Mouse (Mus musculus) adrenal gland, postnatal 14 days (tissue): ENCODE measurements around the gene Cst6. TPM values are rescaled to one million over a fixed set of nuclear protein-coding genes. Genes with fewer than 3 reads are reported as not detected.

Experiments used
- total RNA-seq: library from RNA; stranded (reverse); gene quantifications from 2 replicates; pipeline ENCODE4 v1.2.3, GENCODE M21; 2021

The Cst6 gene
- total RNA-seq, 1 experiment from 2014 or later = 1.3 TPM

Other genes starting within 250 kb of the Cst6 start
- 166 and 167 TPM in 2 replicates for gene Rab1b, start 242.5 kb downstream of the Cst6 start, total RNA-seq
- 34.9 and 37.7 TPM in 2 replicates for gene Klc2, start 231.0 kb downstream of the Cst6 start, total RNA-seq
- gene Pacs1, start 76.5 kb downstream of the Cst6 start, total RNA-seq = 20.4 and 25.5 TPM in 2 replicates
- 167 and 170 TPM in 2 replicates for gene Sf3b2, start 54.1 kb downstream of the Cst6 start, total RNA-seq
- gene Gal3st3, start 51.2 kb downstream of the Cst6 start, total RNA-seq = 0.22 and 0.49 TPM in 2 replicates
- gene Catsper1, start 13.8 kb downstream of the Cst6 start, total RNA-seq = not detected in 2 replicates
- gene Eif1ad, start 17.2 kb upstream of the Cst6 start, total RNA-seq = 29.0 and 29.9 TPM in 2 replicates
- 144 and 153 TPM in 2 replicates for gene Banf1, start 17.6 kb upstream of the Cst6 start, total RNA-seq
- 73.0 and 75.7 TPM in 2 replicates for gene Sart1, start 39.1 kb upstream of the Cst6 start, total RNA-seq
- gene Tsga10ip, start 53.0 kb upstream of the Cst6 start, total RNA-seq = not detected in 2 replicates
- gene Drap1, start 75.4 kb upstream of the Cst6 start, total RNA-seq = 210 and 236 TPM in 2 replicates
- gene AI837181, start 75.6 kb upstream of the Cst6 start, total RNA-seq = 36.8 and 45.1 TPM in 2 replicates
- gene Fosl1, start 98.0 kb upstream of the Cst6 start, total RNA-seq = 0.98 and 1.1 TPM in 2 replicates
- gene Ccdc85b, start 108.3 kb upstream of the Cst6 start, total RNA-seq = 8.8 and 11.2 TPM in 2 replicates
- 70.8 and 92.6 TPM in 2 replicates for gene Fibp, start 111.0 kb upstream of the Cst6 start, total RNA-seq
- gene Ctsw, start 118.9 kb upstream of the Cst6 start, total RNA-seq = 0.85 and 4.2 TPM in 2 replicates
- 42.5 and 45.9 TPM in 2 replicates for gene Efemp2, start 124.4 kb upstream of the Cst6 start, total RNA-seq
- 22.3 and 28.6 TPM in 2 replicates for gene Mus81, start 138.8 kb upstream of the Cst6 start, total RNA-seq
- gene Cfl1, start 140.9 kb upstream of the Cst6 start, total RNA-seq = 640 and 706 TPM in 2 replicates
- 1.0 and 2.2 TPM in 2 replicates for gene 1700020D05Rik, start 154.2 kb upstream of the Cst6 start, total RNA-seq
- 10.4 and 11.8 TPM in 2 replicates for gene Snx32, start 161.0 kb upstream of the Cst6 start, total RNA-seq
- gene Ovol1, start 211.1 kb upstream of the Cst6 start, total RNA-seq = not detected in 2 replicates
- gene Ap5b1, start 218.5 kb upstream of the Cst6 start, total RNA-seq = 7.3 and 8.0 TPM in 2 replicates